Mouse (Mus musculus): ENCODE measurements around the gene Fez2.

DNA sequence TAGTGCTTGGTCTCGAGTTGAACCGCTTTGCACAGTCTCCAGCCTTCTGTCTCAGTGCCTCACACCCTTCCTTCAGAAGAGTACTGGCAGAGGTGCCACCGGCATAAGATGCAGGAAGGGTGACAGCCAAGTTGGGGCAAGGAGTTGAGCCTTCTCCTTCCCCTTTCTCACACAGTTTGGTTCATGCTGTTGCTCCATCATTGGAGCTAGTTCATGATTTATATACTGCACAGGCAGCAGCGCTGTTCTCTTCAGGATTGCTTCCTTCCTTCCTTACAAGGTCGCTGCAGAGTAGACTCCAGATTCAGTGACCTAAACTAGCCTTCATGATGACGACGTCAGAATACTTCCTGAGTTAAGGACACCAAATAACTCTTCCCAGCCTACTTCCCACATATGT is 51.9 kb downstream of the Fez2 start:
- TF ChIP-seq CTCF (IDR thresholded peaks at IDR 0.05; ENCODE audit: low read depth) (no peak), EP300 (optimal IDR thresholded peaks at IDR 0.05) (no peak)

Measured in stomach, postnatal 0 days (tissue).